Mouse (Mus musculus): ENCODE measurements at regions not wholly inside any gene's neighbourhood (a gene's known extent, or its start where the extent isn't known, plus 50 kb on each side); places are given as distances from the start of the nearest gene placed in this dataset.
"Not testable (repeated sequence)": the region's sequence is repeated elsewhere in the genome, so short reads cannot be mapped to it uniquely, and the experiment has no call there.

DNA sequence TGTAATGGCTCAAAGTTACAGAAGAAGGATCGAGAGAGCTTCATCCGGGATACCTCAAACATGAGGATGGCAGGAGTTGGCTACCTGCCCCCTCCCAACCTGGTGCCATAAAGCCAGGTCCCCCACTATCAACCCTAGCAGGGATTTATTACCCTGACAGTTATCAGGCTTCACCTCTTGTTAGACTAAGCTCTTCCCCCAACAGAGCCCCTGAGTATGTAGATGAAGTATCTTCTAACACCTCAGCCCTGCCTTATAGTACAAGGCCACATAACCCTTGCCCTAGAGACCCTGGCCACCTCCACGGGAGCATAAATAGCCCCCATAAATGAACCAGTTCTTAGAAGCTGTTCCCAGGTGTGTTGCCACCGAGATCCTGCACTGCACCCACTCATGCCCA, 158.9 kb upstream of the Kiz start:
- TF ChIP-seq POLR2A (IDR thresholded peaks at IDR 0.05; ENCODE audit: extremely low read depth, insufficient read depth, low read length): no peak
- no peak for TF ChIP-seq CTCF (IDR thresholded peaks at IDR 0.05; ENCODE audit: extremely low read depth, insufficient read depth, low read length)
- Histone ChIP-seq H3K27ac (ENCODE audit: insufficient read depth, low read length) (no peak overlapping the region), H3K4me3 (ENCODE audit: insufficient read depth, low read length) (no peak overlapping the region), H3K4me1 (ENCODE audit: control insufficient read depth, insufficient read depth, low read length) (no peaks in the 10 kb centered on the region)

DNA sequence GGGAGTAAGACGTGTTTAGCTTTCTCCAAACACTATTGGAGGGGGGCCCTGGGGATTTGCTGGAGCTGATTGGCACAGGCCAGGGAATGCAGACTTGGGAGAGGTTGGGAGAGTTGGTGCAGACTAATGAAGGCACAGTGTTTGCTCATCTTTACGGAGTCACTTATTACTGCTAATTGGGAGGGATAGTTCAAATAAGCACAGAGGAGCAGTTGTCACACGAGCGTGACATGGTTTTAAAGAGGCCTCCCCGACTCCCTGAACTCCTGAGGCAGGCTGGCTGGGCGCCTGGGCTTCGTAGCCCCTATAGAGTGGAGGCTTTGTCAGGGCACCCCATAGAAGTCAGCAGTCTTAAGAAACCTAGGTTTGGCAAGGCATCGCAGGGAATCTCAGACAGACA, 145.0 kb upstream of the Kiz start:
- Histone ChIP-seq H3K4me1 (ENCODE audit: control insufficient read depth, insufficient read depth, low read length) (no peaks in the 10 kb centered on the region), H3K27ac (ENCODE audit: insufficient read depth, low read length) (no peak overlapping the region), H3K4me3 (ENCODE audit: insufficient read depth, low read length) (no peak overlapping the region)
- TF ChIP-seq CTCF (IDR thresholded peaks at IDR 0.05; ENCODE audit: extremely low read depth, insufficient read depth, low read length) (no peak), POLR2A (IDR thresholded peaks at IDR 0.05; ENCODE audit: extremely low read depth, insufficient read depth, low read length) (no peak)

DNA sequence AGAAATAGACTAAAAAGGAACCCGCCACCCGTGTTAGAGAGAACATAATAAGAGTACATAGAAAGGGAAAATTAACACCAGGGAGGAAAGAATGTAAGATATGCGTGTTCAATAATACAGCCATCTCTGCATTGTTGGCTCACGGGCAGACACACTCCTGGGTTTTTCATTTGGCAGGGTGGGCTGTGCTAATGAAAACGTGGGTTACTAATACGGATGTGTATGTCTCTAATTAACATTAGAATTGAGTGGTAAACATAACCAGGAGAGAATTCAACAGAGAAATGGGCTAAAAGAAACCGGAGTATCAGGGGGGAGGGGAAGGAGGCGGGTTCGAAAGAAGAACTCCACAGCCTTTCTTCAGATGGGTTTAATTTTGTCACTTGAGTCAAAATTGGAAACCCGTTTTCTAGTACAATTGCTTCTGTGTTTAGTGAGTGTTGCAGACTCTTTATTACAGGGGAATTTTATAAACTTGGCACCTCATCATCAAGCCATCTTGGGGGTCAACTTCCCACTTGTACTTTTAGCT, 134.4 kb upstream of the Kiz start:
- Histone ChIP-seq H3K27ac (ENCODE audit: insufficient read depth, low read length) (no peak overlapping the region), H3K4me1 (ENCODE audit: control insufficient read depth, insufficient read depth, low read length) (no peaks in the 10 kb centered on the region)
- no peak for TF ChIP-seq CTCF (IDR thresholded peaks at IDR 0.05; ENCODE audit: extremely low read depth, insufficient read depth, low read length)
- no peak for TF ChIP-seq POLR2A (IDR thresholded peaks at IDR 0.05; ENCODE audit: extremely low read depth, insufficient read depth, low read length)

GRCm38 (mm10) chr2:146722351-146723025, 133.2 kb upstream of the Kiz start:
- Histone ChIP-seq H3K27ac (ENCODE audit: insufficient read depth, low read length) (no peak overlapping the region), H3K4me3 (ENCODE audit: insufficient read depth, low read length) (no peak overlapping the region), H3K4me1 (ENCODE audit: control insufficient read depth, insufficient read depth, low read length) (no peaks in the 10 kb centered on the region)
- TF ChIP-seq CTCF (IDR thresholded peaks at IDR 0.05; ENCODE audit: extremely low read depth, insufficient read depth, low read length) (no peak), POLR2A (IDR thresholded peaks at IDR 0.05; ENCODE audit: extremely low read depth, insufficient read depth, low read length) (no peak)

More for the DNA sequence above, 134.4 kb upstream of the Kiz start:
- H3K4me3 ChIP-seq (ENCODE audit: insufficient read depth, low read length): no peak overlapping the region

DNA sequence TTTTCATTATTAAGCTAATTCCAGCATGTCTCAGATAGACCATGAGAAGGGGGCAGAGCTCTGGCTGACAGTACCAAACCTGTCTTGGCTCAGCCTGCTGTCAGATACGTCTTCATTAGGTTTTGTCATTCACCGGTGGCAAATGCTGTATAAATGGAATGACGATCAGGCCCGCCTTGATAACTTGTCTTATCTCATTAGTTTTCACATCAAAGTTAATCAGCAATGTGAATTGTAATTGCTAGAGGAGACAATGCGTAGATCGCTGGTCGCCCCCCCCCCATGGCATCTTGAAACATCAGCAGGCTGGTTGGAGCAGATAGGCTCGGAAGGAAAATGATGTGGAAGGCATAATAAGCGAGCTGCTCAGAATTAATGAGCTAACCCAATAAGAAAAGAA, 132.5 kb upstream of the Kiz start:
- TF ChIP-seq POLR2A (IDR thresholded peaks at IDR 0.05; ENCODE audit: extremely low read depth, insufficient read depth, low read length) (no peak), CTCF (IDR thresholded peaks at IDR 0.05; ENCODE audit: extremely low read depth, insufficient read depth, low read length) (no peak)
- H3K27ac ChIP-seq (ENCODE audit: insufficient read depth, low read length): no peak overlapping the region

GRCm38 (mm10) chr2:146723671-146724070, 132.0 kb upstream of the Kiz start:
- Histone ChIP-seq H3K4me3 (ENCODE audit: insufficient read depth, low read length) (no peak overlapping the region), H3K4me1 (ENCODE audit: control insufficient read depth, insufficient read depth, low read length) (no peaks in the 10 kb centered on the region), H3K27ac (ENCODE audit: insufficient read depth, low read length) (no peak overlapping the region)
- no peak for TF ChIP-seq CTCF (IDR thresholded peaks at IDR 0.05; ENCODE audit: extremely low read depth, insufficient read depth, low read length)
- TF ChIP-seq POLR2A (IDR thresholded peaks at IDR 0.05; ENCODE audit: extremely low read depth, insufficient read depth, low read length): no peak

More for the DNA sequence above, 132.5 kb upstream of the Kiz start:
- no peak overlapping the region for H3K4me3 ChIP-seq (ENCODE audit: insufficient read depth, low read length)
- no peaks in the 10 kb centered on the region for H3K4me1 ChIP-seq (ENCODE audit: control insufficient read depth, insufficient read depth, low read length)

DNA sequence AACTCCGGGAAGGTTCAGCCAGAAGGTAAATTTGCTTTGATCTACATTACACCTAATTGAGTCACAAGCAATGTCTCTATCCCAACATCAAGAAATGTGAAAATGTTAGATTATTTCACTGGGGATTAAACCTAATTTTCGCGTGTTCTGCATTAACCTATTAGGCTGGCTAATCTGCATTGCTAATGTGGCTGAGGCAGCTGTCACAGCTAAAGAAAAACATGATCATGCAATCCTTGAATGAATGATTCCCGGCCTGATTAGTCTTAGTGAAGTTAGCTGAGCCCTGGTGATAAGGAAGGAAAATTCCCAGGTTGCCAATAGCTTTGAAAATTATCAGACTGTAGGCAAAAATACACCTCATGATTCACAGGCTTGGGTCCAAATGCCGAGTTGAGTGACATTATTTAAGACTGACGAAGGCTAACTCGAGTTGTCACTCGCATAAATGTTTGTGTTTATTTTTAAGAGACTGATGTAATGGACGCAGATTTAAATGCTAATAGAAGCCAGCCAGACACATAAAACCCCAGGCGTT, 131.5 kb upstream of the Kiz start:
- TF ChIP-seq CTCF (IDR thresholded peaks at IDR 0.05; ENCODE audit: extremely low read depth, insufficient read depth, low read length) (no peak), POLR2A (IDR thresholded peaks at IDR 0.05; ENCODE audit: extremely low read depth, insufficient read depth, low read length) (no peak)
- no peak overlapping the region for H3K27ac ChIP-seq (ENCODE audit: insufficient read depth, low read length)

DNA sequence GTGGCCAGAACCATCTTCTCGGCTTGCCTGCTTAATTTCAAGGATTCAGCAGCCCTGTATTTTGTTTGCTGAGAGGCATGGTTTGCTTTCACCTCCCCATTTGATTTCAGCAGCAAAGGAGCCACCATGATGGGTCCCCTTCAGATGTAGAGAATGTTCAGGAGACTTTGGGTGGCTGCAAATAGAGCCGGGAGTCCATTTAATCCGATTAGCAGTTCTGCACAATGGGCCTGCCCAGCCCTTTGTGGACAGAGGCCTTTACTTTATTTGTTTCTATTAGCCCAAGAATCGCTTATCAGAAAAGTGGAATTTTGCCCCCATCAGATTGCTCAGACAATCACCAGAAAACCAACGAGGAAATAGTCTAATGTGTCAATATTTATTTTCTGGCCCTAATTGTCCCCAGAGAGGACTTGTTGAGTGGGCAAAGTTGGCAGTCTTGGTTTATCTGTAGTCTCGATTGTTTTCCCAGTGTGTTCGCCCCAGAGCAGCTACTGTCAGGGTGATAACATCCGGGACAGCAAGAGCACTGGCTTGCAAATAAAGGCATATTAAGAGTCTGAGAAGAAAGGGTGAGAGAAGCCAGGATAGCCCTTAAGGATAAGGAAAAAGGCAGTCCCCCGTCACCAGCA, 130.6 kb upstream of the Kiz start:
- Histone ChIP-seq H3K4me3 (ENCODE audit: insufficient read depth, low read length) (no peak overlapping the region), H3K27ac (ENCODE audit: insufficient read depth, low read length) (no peak overlapping the region), H3K4me1 (ENCODE audit: control insufficient read depth, insufficient read depth, low read length) (no peaks in the 10 kb centered on the region)
- TF ChIP-seq CTCF (IDR thresholded peaks at IDR 0.05; ENCODE audit: extremely low read depth, insufficient read depth, low read length) (no peak), POLR2A (IDR thresholded peaks at IDR 0.05; ENCODE audit: extremely low read depth, insufficient read depth, low read length) (no peak)

More for the DNA sequence above, 131.5 kb upstream of the Kiz start:
- no peak overlapping the region for H3K4me3 ChIP-seq (ENCODE audit: insufficient read depth, low read length)
- H3K4me1 ChIP-seq (ENCODE audit: control insufficient read depth, insufficient read depth, low read length): no peaks in the 10 kb centered on the region

- H3K4me1 ChIP-seq (ENCODE audit: control insufficient read depth, insufficient read depth, low read length): no peaks in the 10 kb centered on the region
- no peak for TF ChIP-seq POLR2A (IDR thresholded peaks at IDR 0.05; ENCODE audit: extremely low read depth, insufficient read depth, low read length)
- TF ChIP-seq CTCF (IDR thresholded peaks at IDR 0.05; ENCODE audit: extremely low read depth, insufficient read depth, low read length): no peak
- H3K27ac ChIP-seq (ENCODE audit: insufficient read depth, low read length): no peak overlapping the region
Observed at GRCm38 (mm10) chr2:146728693-146729092, 127.0 kb upstream of the Kiz start.

GRCm38 (mm10) chr2:146731081-146731480, 124.6 kb upstream of the Kiz start:
- TF ChIP-seq POLR2A (IDR thresholded peaks at IDR 0.05; ENCODE audit: extremely low read depth, insufficient read depth, low read length) (no peak), CTCF (IDR thresholded peaks at IDR 0.05; ENCODE audit: extremely low read depth, insufficient read depth, low read length) (no peak)

More at GRCm38 (mm10) chr2:146728693-146729092, 127.0 kb upstream of the Kiz start:
- H3K4me3 ChIP-seq (ENCODE audit: insufficient read depth, low read length): no peak overlapping the region

DNA sequence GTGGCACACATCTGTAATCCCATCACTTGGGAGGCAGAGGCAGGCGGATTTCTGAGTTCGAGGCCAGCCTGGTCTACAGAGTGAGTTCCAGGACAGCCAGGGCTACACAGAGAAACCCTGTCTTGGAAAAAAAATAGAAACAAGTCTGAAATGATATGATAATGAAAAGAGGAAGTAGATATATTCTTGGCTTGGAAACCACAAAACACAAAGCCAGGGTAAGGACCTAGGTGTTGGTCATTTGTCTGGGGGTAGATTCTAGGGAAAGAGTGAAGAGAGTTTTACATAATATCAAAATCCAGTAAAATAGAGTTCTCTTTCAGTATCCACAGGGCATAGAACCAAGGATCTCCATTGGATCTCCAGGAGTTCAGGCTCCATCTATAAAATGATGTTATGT, 122.8 kb upstream of the Kiz start:
- H3K4me3 ChIP-seq (ENCODE audit: insufficient read depth, low read length); H3K4me1 ChIP-seq (ENCODE audit: control insufficient read depth, insufficient read depth, low read length); H3K27ac ChIP-seq (ENCODE audit: insufficient read depth, low read length): not testable (repeated sequence)

More at GRCm38 (mm10) chr2:146731081-146731480, 124.6 kb upstream of the Kiz start:
- no peak overlapping the region for H3K4me3 ChIP-seq (ENCODE audit: insufficient read depth, low read length)
- no peak overlapping the region for H3K27ac ChIP-seq (ENCODE audit: insufficient read depth, low read length)
- no peaks in the 10 kb centered on the region for H3K4me1 ChIP-seq (ENCODE audit: control insufficient read depth, insufficient read depth, low read length)
